Mouse (Mus musculus) myocyte (in vitro differentiated cells): ENCODE data around the gene Prdm13.

Source experiments
- E2F4 ChIP-seq: IDR thresholded peaks from one replicate; pipeline ENCODE4 v1.6.1; 2011; ENCODE audit warnings: mild to moderate bottlenecking, control low read depth, moderate library complexity; ENCODE audit not compliant: insufficient read depth
- MYOG ChIP-seq, 3 experiments: IDR thresholded peaks; one replicate each; pipeline ENCODE4 v1.6.1; 2011; ENCODE audit warnings: control low read depth in 2 of 3, low read depth in 2 of 3, mild to moderate bottlenecking in 2 of 3; ENCODE audit not compliant: insufficient read length in 2 of 3, control insufficient read depth in 1 of 3, insufficient read depth in 1 of 3

GRCm38 (mm10) chr4:21686416-21686815 is 653 bp upstream of the Prdm13 start:
- TF ChIP-seq E2F4, result no peak
- TF ChIP-seq MYOG (IDR thresholded peaks at IDR 0.05; ENCODE audit: control insufficient read depth in 1 of 3, insufficient read depth in 1 of 3, insufficient read length in 2 of 3, low read depth in 2 of 3), result no peak
